Mouse (Mus musculus) cerebellum, adult 2 months (tissue): ENCODE data around the gene Hoxd9. TPM values are rescaled to one million over a fixed set of nuclear protein-coding genes. Genes with fewer than 3 reads are reported as not detected.

Experiments used
- DNase-seq, 2 experiments: peaks; one replicate each; pipeline ENCODE4 v3.0.0; 2021
- H3K27ac ChIP-seq: fragments of 200-500 bp; 2 replicates; pipeline ENCODE4 v1.5.1; 2012; ENCODE audit warnings: low read length, control low read depth, inconsistent platforms; ENCODE audit not compliant: insufficient read depth
- H3K27me3 ChIP-seq: fragments of 200-500 bp; 2 replicates; pipeline ENCODE4 v1.6.1; 2012; ENCODE audit warnings: inconsistent platforms, mild to moderate bottlenecking, low read length, moderate library complexity; ENCODE audit not compliant: control insufficient read depth, insufficient read depth
- H3K4me1 ChIP-seq: fragments of 200-500 bp; 2 replicates; pipeline ENCODE4 v1.6.1; 2011; ENCODE audit warnings: low read length; ENCODE audit not compliant: control insufficient read depth, insufficient read depth
- H3K4me3 ChIP-seq: fragments of 200-500 bp; replicated peaks from 2 replicates; pipeline ENCODE3; 2011; ENCODE audit warnings: mild to moderate bottlenecking, low read depth, low read length, control low read depth; ENCODE audit not compliant: insufficient read depth
- CTCF ChIP-seq: fragments of 200-500 bp; IDR thresholded peaks from 2 replicates; pipeline ENCODE4 v1.5.1; 2011; ENCODE audit warnings: low read depth, mild to moderate bottlenecking, control low read depth, low read length, moderate library complexity, borderline replicate concordance; ENCODE audit not compliant: insufficient read depth
- POLR2A ChIP-seq: fragments of 200-500 bp; IDR thresholded peaks from 2 replicates; pipeline ENCODE4 v1.6.1; 2011; ENCODE audit warnings: low read length, control low read depth, borderline replicate concordance; ENCODE audit not compliant: insufficient read depth
- WGBS: fragments of 180-500 bp; shearing (Covaris S2); methylation state at CpG from one replicate; pipeline ENCODE4 v1.1.7; 2018; 5-methylcytosine and 5-hydroxymethylcytosine counted together
- polyA plus RNA-seq: library from polyadenylated mRNA; depleted of rRNA; stranded (reverse); fragments of >200 nt; gene quantifications from 2 replicates; pipeline ENCODE4 v1.2.3, GENCODE M21; 2012; rRNA removed

The Hoxd9 gene
- polyA plus RNA-seq, 1 experiment = not detected

- Histone ChIP-seq H3K27ac (no peak overlapping the region), H3K4me3 (no peak overlapping the region), H3K27me3 (peaks cover 7% of the 10 kb centered on the region; the same call in 1 of the 2 replicates), H3K4me1 (no peaks in the 10 kb centered on the region)
- TF ChIP-seq POLR2A = no peak
- TF ChIP-seq CTCF = no peak
- no peak for DNase-seq
- 3% methylated on average over 24 of the region's 24 CpGs for WGBS
Observed at GRCm38 (mm10) chr2:74747006-74747405, 49.5 kb downstream of the Hoxd9 start.

GRCm38 (mm10) chr2:74747661-74748141, 50.2 kb downstream of the Hoxd9 start:
- no peak for TF ChIP-seq CTCF
- no peak for TF ChIP-seq POLR2A
- H3K27me3 ChIP-seq = peaks cover 7% of the 10 kb centered on the region; the same call in 1 of the 2 replicates
- no peak overlapping the region for H3K4me3 ChIP-seq
- H3K27ac ChIP-seq = no peak overlapping the region
- 8% methylated on average over 11 of the region's 11 CpGs for WGBS
- H3K4me1 ChIP-seq = no peaks in the 10 kb centered on the region
- no peak for DNase-seq

GRCm38 (mm10) chr2:74748436-74748995, 51.0 kb downstream of the Hoxd9 start:
- H3K4me3 ChIP-seq = no peak overlapping the region
- TF ChIP-seq POLR2A (no peak), CTCF (no peak)
- H3K27ac ChIP-seq = no peak overlapping the region
- H3K4me1 ChIP-seq = no peaks in the 10 kb centered on the region
- DNase-seq = no peak
- 7% methylated on average over 9 of the region's 9 CpGs for WGBS
- peaks cover 7% of the 10 kb centered on the region; the same call in 1 of the 2 replicates for H3K27me3 ChIP-seq

GRCm38 (mm10) chr2:74749337-74750121, 52.0 kb downstream of the Hoxd9 start:
- Histone ChIP-seq H3K4me1 (no peaks in the 10 kb centered on the region), H3K4me3 (no peak overlapping the region), H3K27me3 (peaks cover 7% of the 10 kb centered on the region; the same call in 1 of the 2 replicates), H3K27ac (no peak overlapping the region)
- DNase-seq = no peak
- WGBS = 2% methylated on average over 47 of the region's 47 CpGs
- TF ChIP-seq CTCF = no peak
- no peak for TF ChIP-seq POLR2A

Other genes starting within 250 kb of the Hoxd9 start
- 24.7 and 26.3 TPM in 2 replicates for gene Lnpk, start 118.3 kb upstream of the Hoxd9 start, polyA plus RNA-seq
- gene Evx2, start 38.2 kb upstream of the Hoxd9 start, polyA plus RNA-seq = 0.48 and 0.64 TPM in 2 replicates
- gene Hoxd13, start 29.4 kb upstream of the Hoxd9 start, polyA plus RNA-seq = 0.10 TPM in 1 of 2 replicates, not detected in the other
- gene Hoxd12, start 22.7 kb upstream of the Hoxd9 start, polyA plus RNA-seq = not detected in 2 replicates
- gene Hoxd11, start 18.2 kb upstream of the Hoxd9 start, polyA plus RNA-seq = not detected in 2 replicates
- gene Hoxd10, start 5.8 kb upstream of the Hoxd9 start, polyA plus RNA-seq = not detected in 2 replicates
- gene Hoxd8, start 6.9 kb downstream of the Hoxd9 start, polyA plus RNA-seq = 0.05 TPM in 1 of 2 replicates, not detected in the other
- 5.4 and 5.7 TPM in 2 replicates for gene Hoxd3, start 14.2 kb downstream of the Hoxd9 start, polyA plus RNA-seq
- 2.6 and 2.8 TPM in 2 replicates for gene Hoxd4, start 14.2 kb downstream of the Hoxd9 start, polyA plus RNA-seq
- 0.16 and 0.22 TPM in 2 replicates for gene Gm28230, start 29.0 kb downstream of the Hoxd9 start, polyA plus RNA-seq
- gene Hoxd1, start 65.3 kb downstream of the Hoxd9 start, polyA plus RNA-seq = 0.70 and 0.77 TPM in 2 replicates
- 56.7 and 57.9 TPM in 2 replicates for gene Mtx2, start 128.1 kb downstream of the Hoxd9 start, polyA plus RNA-seq